Mouse (Mus musculus) adrenal gland, adult 10 weeks (tissue): ENCODE results near the gene Olfr1298. TPM values are rescaled to one million over a fixed set of nuclear protein-coding genes. Genes with fewer than 3 reads are reported as not detected.

Experiments used
- polyA plus RNA-seq: library from polyadenylated mRNA; stranded (reverse); fragments of 350-450 nt; fragmentation: Illumina TruSeq; extraction: RNeasy Lipid Tissue Mini Kit (QIAGEN cat#74804); gene quantifications from one replicate; pipeline ENCODE4 v1.2.3, GENCODE M21; 2014; ENCODE audit warnings: low read depth, low replicate concordance

Olfr1298 gene
- not detected for polyA plus RNA-seq

GRCm38 (mm10) chr2:111649101-111649500, at the start of gene Olfr1298:
Olfr1298 (minus strand) TSS chr2:111649201.

DNA sequence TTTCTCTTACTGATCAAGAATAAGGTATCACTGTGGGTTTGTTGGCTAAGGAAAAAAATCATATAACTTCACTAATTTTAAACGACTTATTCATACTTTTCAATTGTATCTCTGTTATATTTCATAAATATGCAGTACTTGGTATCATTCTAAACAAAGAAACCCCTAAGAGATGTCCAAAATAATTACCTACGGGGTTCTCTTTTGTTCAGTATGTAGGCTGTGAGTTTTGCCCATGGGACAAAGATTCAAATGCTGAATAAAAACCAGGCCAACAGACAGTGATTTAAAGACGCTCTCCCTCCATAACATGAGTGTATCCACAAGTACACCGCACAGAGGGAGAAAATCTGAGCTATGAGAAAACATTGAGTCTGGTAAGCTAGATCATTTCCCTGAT, 12.1 kb upstream of the Olfr1298 start, which contains the start of gene Olfr1299:
TSS of gene Olfr1299 (plus strand) at position 301 of the 400 bp plus-strand sequence.

DNA sequence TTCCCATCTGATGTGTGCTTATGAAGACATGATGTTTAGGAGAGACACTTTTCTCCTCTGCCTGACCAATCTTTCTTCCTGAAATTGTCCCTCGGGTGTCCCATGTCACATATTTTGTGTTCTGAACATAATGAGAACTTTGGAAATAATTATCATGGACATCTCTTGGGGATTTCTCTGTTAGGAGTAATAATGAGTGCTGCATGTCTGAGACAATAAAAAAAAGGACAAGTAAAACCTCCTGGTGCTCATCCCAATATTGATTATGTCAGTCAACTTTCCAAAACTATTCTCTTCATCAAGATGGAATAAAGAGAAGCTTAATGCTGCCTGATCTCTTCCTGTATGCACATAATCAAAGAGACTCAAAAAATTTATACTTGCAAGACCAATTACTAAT, 22.6 kb downstream of the Olfr1298 start, which contains the start of gene Olfr1297:
TSS of gene Olfr1297 (minus strand) at position 101 of the 400 bp plus-strand sequence.

Other genes with a start within 250 kb of the Olfr1298 start
- not detected for gene Olfr1286, start 226.1 kb downstream of the Olfr1298 start, polyA plus RNA-seq
- gene Olfr1287, start 200.1 kb downstream of the Olfr1298 start, polyA plus RNA-seq = not detected
- not detected for gene Olfr1288, start 175.1 kb downstream of the Olfr1298 start, polyA plus RNA-seq
- not detected for gene Olfr1289, start 168.4 kb downstream of the Olfr1298 start, polyA plus RNA-seq
- gene Olfr1290, start 155.4 kb downstream of the Olfr1298 start, polyA plus RNA-seq = not detected
- gene Olfr1291-ps1, start 152.0 kb downstream of the Olfr1298 start, polyA plus RNA-seq = not detected
- gene Olfr1293-ps, start 124.0 kb downstream of the Olfr1298 start, polyA plus RNA-seq = not detected
- not detected for gene Olfr1294, start 108.9 kb downstream of the Olfr1298 start, polyA plus RNA-seq
- not detected for gene Olfr1295, start 79.5 kb downstream of the Olfr1298 start, polyA plus RNA-seq
- not detected for gene Olfr1297, start 22.7 kb downstream of the Olfr1298 start, polyA plus RNA-seq
- not detected for gene Olfr1299, start 12.2 kb upstream of the Olfr1298 start, polyA plus RNA-seq
- gene Olfr1301, start 101.8 kb upstream of the Olfr1298 start, polyA plus RNA-seq = not detected
- not detected for gene Olfr1302, start 128.2 kb upstream of the Olfr1298 start, polyA plus RNA-seq
- gene Olfr1303, start 171.1 kb upstream of the Olfr1298 start, polyA plus RNA-seq = not detected
- gene Olfr1305, start 227.9 kb upstream of the Olfr1298 start, polyA plus RNA-seq = not detected